Mouse (Mus musculus) brain, embryonic 14.5 days (tissue): Measurements from ENCODE around the gene Ppp4r3b. TPM values are rescaled to one million over a fixed set of nuclear protein-coding genes. Genes with fewer than 3 reads are reported as not detected.
A peak's percentile ranks its signal among the peaks of the same experiment; 100 is the strongest.

Experiments
- DNase-seq: peaks from one replicate; pipeline ENCODE4 v3.0.0-alpha.2; 2011; ENCODE audit warnings: low read depth
- CTCF ChIP-seq: fragments of 200-500 bp; IDR thresholded peaks from 2 replicates; pipeline ENCODE4 v1.5.1; 2012; ENCODE audit warnings: inconsistent platforms, mild to moderate bottlenecking, moderate library complexity, borderline replicate concordance; ENCODE audit not compliant: insufficient read depth, insufficient read length; ENCODE audit errors: extremely low read depth
- POLR2A ChIP-seq: fragments of 200-500 bp; IDR thresholded peaks from 2 replicates; pipeline ENCODE4 v1.6.1; 2012; ENCODE audit warnings: mild to moderate bottlenecking, inconsistent platforms, borderline replicate concordance; ENCODE audit not compliant: poor library complexity, insufficient read depth, insufficient read length, severe bottlenecking; ENCODE audit errors: extremely low read depth
- polyA plus RNA-seq: library from polyadenylated mRNA; depleted of rRNA; stranded (reverse); fragments of >200 nt; gene quantifications from 2 replicates; pipeline ENCODE4 v1.2.3, GENCODE M21; 2012

Gene Ppp4r3b
- polyA plus RNA-seq, 1 experiment: 23.4 TPM

DNA sequence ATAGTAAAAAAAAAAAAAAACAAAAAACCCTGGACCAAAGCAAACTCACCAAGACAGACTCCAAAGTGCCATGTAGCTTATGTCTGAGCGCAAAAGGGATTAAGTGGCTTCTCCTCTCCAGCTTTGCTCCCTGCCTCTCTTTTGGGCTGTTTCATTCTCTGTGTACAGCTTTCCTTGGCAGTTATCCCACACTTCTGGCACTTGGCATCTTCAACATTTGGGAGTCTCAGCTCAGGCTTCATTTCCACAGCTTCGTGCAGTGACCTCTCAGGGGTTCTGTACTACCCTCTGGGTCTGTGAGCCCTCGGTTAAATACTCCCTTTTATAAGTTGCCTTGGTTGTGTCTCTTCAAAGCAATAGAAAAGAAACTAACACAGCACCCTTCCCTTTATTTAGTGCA is 8.0 kb downstream of the Ppp4r3b start:
- peak; percentile 87 for DNase-seq

DNA sequence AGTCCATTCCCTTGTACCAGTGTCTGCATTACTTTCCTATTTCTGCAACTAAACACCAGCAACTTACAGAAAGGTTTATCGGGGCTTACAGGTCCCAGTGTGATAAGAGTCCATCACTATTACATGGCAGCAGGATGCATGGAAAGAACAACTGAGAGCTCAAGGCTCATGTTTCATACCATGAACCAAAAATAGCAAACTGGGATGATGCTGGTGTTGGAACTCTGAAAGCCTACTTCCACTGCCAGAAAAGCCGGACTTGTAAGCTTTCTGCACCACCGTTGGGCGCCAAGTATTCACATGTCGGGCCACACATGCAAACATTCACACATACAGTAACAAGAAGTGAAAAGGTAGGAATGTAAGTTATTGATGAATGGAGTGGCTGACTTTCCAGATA is 9.1 kb downstream of the Ppp4r3b start:
- TF ChIP-seq CTCF: no peak
- no peak for TF ChIP-seq POLR2A
- DNase-seq: no peak

More for the DNA sequence above, 8.0 kb downstream of the Ppp4r3b start:
- TF ChIP-seq CTCF (no peak), POLR2A (no peak)

DNA sequence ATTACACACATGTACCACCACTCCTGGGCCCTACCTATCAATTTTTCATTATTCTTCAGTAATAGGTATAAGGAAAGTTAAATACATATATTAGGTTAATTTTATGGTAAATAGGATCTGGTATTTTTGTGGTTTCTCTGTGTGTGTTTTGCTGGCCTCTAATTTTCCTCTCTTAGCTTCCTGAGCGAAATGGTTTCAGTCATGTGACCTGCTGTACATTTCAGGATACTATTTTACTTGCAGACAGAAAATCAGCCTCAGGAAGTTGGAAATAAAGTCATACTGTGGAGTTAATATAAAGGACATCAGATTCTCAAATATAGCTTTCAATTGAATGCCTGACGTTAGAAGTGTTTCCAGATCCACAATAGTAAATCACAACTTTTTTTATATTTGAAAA is 16.3 kb downstream of the Ppp4r3b start:
- TF ChIP-seq CTCF (no peak), POLR2A (no peak)

DNA sequence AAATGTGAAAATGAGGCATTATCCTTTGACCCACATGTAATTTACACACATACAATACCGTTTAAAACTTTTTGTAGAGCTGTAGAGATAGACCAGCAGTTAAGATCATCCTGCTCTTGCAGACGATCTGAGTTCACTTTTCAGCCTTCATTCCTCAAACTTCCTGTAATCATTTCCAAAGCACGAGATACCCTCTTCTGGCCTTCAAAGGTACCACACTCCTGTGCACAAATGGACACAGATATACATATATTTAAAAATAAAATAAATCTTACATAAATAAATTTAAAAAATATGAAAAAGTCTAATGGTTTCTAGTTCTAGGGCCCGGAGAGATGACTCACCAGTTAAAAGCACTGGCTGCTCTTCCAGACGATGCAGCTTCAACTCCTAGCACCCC is 31.0 kb downstream of the Ppp4r3b start:
- TF ChIP-seq CTCF: peak; percentile 8; the same call in 1 of the 2 replicates
- no peak for TF ChIP-seq POLR2A
- DNase-seq: peak; percentile 20

More for the DNA sequence above, 16.3 kb downstream of the Ppp4r3b start:
- no peak for DNase-seq

DNA sequence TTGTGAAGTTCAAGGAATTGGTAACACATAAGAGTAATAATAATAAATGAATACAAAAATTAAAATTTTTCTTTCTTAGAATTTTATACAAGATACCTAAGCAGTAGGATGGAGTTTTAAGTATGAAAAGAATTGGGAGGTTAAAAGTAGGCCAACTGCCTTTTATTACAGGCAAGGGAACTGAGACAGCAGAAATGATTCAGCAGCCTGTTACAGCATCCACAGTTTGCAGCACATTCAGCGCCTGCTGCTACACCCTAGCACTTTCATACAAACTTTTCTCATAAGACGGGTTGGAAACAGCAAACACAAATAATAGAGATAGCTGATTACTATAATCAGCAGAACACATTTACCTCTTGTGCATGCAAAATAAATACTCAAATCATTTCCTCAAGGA is 37.1 kb downstream of the Ppp4r3b start:
- no peak for DNase-seq
- no peak for TF ChIP-seq POLR2A

DNA sequence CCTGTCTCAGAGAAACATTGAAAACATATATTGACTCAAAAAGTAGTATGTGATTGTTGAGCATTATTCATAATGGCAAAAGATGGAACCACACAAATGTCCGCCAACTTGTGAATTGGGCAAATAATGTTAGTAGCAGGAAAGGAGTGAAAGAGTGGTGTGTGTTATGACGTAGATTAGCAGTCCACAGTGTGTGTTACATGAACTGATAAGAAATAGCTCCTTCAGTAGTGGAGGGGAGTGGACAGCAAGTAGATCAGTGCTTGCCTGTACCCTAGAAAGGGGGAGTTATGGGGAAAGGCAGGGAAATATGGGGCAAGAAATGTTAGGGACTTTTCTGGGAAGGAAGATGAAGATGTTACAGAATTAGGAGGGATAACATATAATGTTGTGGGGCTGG is 43.5 kb downstream of the Ppp4r3b start:
- no peak for TF ChIP-seq CTCF
- TF ChIP-seq POLR2A: no peak

DNA sequence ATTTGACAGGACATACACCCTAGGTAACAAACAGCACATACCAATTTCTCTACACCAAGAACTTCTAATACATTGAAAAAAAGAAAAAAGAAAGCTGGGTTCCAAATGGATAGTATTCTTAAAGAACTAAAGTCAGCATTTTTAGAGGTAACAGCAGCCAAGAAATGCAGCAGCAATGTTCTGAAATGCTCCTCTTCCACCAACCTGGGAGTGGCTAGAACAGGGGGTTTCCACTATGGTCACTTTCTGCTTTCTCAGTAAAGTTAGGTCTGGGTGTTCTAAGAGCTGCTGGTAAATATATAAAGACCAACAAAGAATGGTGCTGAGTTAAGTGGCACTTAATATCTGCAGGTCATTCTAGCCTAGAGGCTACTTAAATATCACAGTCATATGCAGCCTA is 46.4 kb downstream of the Ppp4r3b start:
- TF ChIP-seq POLR2A (no peak), CTCF (no peak)
- DNase-seq: no peak

More for the DNA sequence above, 43.5 kb downstream of the Ppp4r3b start:
- DNase-seq: no peak

DNA sequence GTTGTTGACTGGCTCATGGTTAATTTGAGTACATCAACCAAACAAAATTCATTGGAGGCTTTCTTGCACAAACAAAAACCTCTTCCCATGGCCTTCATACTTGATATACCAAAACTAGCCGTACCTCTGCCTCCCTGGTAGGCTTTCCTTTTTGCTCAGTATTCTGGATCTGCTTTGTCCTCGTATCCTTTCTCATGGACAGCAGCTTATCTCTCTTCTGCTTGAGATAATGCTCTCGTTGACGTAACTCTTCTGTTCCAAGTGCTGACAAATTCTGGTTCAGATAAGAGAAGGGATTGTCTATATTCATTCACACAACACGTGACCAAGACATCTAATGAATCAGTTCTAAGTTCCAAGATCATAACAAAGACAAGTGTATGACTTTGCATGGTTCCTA is 49.6 kb downstream of the Ppp4r3b start:
- DNase-seq: no peak

DNA sequence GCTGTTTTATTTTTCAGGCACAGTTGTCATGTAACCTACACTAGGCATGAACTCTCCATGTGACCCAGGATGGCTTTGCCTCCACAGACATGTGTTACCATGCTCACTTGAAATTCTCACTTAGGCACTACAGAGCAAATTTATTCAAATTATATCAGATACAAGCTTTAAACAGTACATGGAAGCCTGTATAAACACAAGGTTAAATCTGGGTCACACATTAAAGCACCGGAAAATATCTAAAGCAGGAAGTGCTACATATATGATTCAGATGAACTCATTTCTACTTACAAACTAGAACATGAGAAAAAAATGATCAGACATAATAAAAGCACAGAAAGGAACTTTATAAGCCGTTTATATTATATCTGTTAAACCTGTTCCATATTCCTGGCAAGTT is 52.1 kb downstream of the Ppp4r3b start:
- no peak for DNase-seq
- TF ChIP-seq POLR2A (no peak), CTCF (no peak)

More for the DNA sequence above, 49.6 kb downstream of the Ppp4r3b start:
- no peak for TF ChIP-seq CTCF

DNA sequence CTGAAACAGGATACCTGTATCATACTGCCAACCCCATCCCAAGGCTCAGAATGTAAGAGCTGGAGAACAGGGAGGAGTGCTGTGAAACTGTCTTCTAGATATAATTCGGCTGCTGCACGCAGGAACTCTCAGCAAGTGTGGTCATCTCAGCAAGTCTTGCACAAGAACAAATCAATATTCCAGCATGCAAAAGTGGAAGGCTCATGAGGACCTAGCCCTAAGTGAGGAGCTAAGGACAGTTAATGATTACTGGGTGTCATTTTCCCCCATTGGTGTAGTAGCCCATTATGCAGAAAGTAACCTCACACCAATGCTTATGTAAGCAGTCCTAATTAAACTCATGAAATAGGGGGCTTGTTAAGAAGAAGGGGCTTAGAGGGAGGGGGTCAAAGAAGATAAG is 56.3 kb downstream of the Ppp4r3b start:
- no peak for DNase-seq
- TF ChIP-seq CTCF (no peak), POLR2A (no peak)

DNA sequence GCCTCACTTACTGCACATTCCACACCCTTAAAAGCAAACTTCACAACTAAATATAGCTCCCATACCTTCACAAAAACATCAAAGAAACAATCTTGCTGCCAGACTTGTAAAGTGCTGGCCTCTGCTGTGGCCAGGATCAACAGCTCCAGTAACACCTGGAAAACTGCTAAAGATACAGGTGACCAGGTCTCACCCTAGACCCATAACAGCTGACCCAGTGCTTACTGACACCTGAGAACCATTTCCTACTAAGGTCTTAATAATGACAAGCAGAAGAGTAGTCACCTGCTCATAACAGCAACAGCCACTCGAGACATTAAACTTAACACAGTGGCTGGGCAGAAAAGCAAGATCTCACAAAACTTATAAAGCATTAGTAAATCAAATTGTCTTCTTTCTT is 60.9 kb downstream of the Ppp4r3b start:
- no peak for DNase-seq
- no peak for TF ChIP-seq CTCF

DNA sequence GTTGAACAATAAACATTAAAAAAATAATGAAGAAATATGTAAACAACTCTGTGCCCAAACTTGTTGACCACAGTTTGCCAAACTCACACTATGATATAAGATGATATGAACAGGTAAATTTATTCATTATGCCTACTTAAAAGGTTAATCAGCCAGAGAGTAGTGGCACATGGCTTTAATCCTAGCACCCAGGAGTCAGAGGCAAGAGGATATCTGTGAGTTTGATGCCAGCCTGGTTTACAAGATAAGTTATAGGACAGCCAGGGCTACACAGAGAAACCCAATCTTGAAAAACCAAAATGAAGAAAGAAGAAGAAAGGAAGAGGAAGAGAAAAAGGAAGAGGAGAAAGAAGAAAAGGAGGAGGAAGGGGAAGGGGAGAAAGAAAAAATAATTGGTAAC is 64.7 kb downstream of the Ppp4r3b start:
- no peak for DNase-seq
- TF ChIP-seq CTCF (no peak), POLR2A (no peak)

DNA sequence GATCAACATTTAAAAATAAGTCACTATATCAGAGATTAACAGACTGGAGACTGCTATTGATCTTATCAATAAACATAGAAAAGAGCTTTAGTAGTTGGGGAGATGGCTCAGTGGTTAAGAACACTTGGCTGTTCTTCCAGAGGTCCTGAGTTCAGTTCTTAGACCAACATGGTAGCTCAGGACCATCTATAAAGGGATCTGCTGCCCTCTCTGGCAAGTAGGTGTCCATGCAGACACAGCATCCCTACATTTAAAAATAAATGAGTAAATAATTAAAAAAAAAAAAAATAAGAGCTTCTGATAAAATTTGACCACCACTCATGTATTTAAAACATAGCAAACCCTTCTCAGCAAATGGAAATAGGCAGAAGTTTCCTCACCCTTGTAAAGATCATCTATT is 65.4 kb downstream of the Ppp4r3b start:
- no peak for DNase-seq
- TF ChIP-seq POLR2A: no peak
- no peak for TF ChIP-seq CTCF
